Mouse (Mus musculus) hindbrain, embryonic 14.5 days (tissue): ENCODE results near the gene Gsto2. TPM values are rescaled to one million over a fixed set of nuclear protein-coding genes. Genes with fewer than 3 reads are reported as not detected.
A peak's percentile ranks its signal among the peaks of the same experiment; 100 is the strongest.

Experiments
- ATAC-seq: fragments of 200-750 bp; cut with Nextera tagmentation; 2 replicates; pipeline ENCODE4 v1.8.0; 2017; ENCODE audit warnings: moderate number of reproducible peaks, mild to moderate bottlenecking, moderate TSS enrichment, moderate library complexity; ENCODE audit not compliant: low FRiP score
- DNase-seq: peaks from one replicate; pipeline ENCODE4 v3.0.0-alpha.2; 2015; ENCODE audit warnings: low spot score
- H3K27ac ChIP-seq: fragments of 300-500 bp; sonication (generic); 2 replicates; pipeline ENCODE4 v1.5.1; 2014; ENCODE audit warnings: mild to moderate bottlenecking, moderate library complexity
- H3K27me3 ChIP-seq: fragments of 300-500 bp; sonication (generic); 2 replicates; pipeline ENCODE4 v1.6.1; 2014; ENCODE audit warnings: mild to moderate bottlenecking, low read length, mixed read lengths; ENCODE audit not compliant: control insufficient read depth, insufficient read depth
- H3K36me3 ChIP-seq: fragments of 300-500 bp; sonication (generic); replicated peaks from 2 replicates; pipeline ENCODE4 v1.6.1; 2014; ENCODE audit not compliant: control insufficient read depth, insufficient read depth
- H3K4me1 ChIP-seq: fragments of 300-500 bp; sonication (generic); replicated peaks from 2 replicates; pipeline ENCODE4 v1.6.1; 2014; ENCODE audit warnings: antibody characterized with exemption, low read length, mixed read lengths; ENCODE audit not compliant: control insufficient read depth, insufficient read depth
- H3K4me2 ChIP-seq: fragments of 300-500 bp; sonication (generic); replicated peaks from 2 replicates; pipeline ENCODE4 v1.6.1; 2014; ENCODE audit warnings: mild to moderate bottlenecking, moderate library complexity
- H3K4me3 ChIP-seq: fragments of 300-500 bp; sonication (generic); replicated peaks from 2 replicates; pipeline ENCODE4 v1.5.1; 2014; ENCODE audit warnings: mild to moderate bottlenecking, low read length
- H3K9ac ChIP-seq: fragments of 300-500 bp; sonication (generic); 2 replicates; pipeline ENCODE4 v1.6.1; 2014
- H3K9me3 ChIP-seq: fragments of 300-500 bp; sonication (generic); 2 replicates; pipeline ENCODE4 v1.6.1; 2016; ENCODE audit warnings: low read length; ENCODE audit not compliant: control insufficient read depth
- WGBS: fragments of 180-500 bp; shearing (Covaris S2); extraction: QIAGEN DNeasy Blood & Tissue Kit; methylation state at CpG from one replicate; pipeline ENCODE4 v1.1.7; 2014; 5-methylcytosine and 5-hydroxymethylcytosine counted together
- polyA plus RNA-seq: library from polyadenylated mRNA; unstranded; fragments of >200 nt; fragmentation: Nextera tagmentation; extraction: Ambion mirVana; gene quantifications from 2 replicates; pipeline ENCODE4 v1.2.1, GENCODE M21; 2014

The Gsto2 gene
- polyA plus RNA-seq, 1 experiment from 2014 or later = 1.2 TPM

DNA sequence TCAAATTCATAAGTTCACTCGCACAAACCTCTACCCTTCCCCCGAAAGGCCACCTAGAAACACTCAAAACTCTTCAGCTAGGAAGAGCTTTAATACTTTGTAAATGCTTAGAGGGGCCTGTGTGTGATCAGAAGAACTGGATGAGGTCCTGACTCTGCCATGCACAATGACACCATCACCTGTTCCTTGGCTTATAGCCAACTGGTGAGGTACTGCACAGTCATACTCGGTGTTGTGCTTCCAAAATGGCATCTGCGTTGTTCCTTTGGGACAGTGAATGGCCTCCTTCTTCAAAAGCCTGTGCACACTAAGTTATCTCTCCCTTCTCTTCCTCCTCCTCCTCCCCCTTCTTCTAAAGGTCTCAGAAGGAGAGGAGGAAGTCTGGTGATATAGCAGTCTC is 45.4 kb downstream of the Gsto2 start:
- Histone ChIP-seq H3K36me3 (no peaks in the 10 kb centered on the region), H3K27me3 (no peaks in the 10 kb centered on the region), H3K4me3 (no peak overlapping the region), H3K4me1 (peaks cover 25% of the 10 kb centered on the region), H3K9me3 (no peaks in the 10 kb centered on the region), H3K27ac (peak overlapping the region; percentile 92; the same call in 1 of the 2 replicates), H3K4me2 (no peak overlapping the region), H3K9ac (no peak overlapping the region)
- DNase-seq (no peak), ATAC-seq (no peak)
- WGBS = 88% methylated on average over 4 of the region's 4 CpGs

DNA sequence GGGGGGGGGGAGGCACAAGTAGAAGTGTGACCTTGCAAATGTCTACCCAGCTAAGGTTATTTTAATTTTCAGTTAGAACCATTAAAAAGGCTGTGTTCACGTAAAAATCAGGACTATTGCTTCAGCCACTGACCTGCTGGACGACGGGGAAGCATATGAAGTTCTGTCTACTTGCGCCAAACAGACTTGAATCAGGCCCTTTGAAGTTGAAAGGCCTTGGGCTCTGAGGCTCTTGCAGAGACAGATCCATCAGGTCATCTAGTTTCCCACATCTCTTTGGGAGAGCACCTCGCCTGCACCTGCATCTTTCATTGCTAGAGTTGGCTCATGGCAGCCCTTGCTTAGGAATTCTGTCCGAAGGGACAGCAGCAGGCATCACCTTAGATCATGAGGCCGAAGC is 48.0 kb downstream of the Gsto2 start:
- Histone ChIP-seq H3K4me1 (peaks cover 44% of the 10 kb centered on the region), H3K4me2 (no peak overlapping the region), H3K9me3 (no peaks in the 10 kb centered on the region), H3K27ac (no peak overlapping the region), H3K36me3 (no peaks in the 10 kb centered on the region), H3K27me3 (no peaks in the 10 kb centered on the region), H3K4me3 (no peak overlapping the region), H3K9ac (no peak overlapping the region)
- DNase-seq (no peak), ATAC-seq (no peak)
- 92% methylated on average over 7 of the region's 7 CpGs for WGBS

DNA sequence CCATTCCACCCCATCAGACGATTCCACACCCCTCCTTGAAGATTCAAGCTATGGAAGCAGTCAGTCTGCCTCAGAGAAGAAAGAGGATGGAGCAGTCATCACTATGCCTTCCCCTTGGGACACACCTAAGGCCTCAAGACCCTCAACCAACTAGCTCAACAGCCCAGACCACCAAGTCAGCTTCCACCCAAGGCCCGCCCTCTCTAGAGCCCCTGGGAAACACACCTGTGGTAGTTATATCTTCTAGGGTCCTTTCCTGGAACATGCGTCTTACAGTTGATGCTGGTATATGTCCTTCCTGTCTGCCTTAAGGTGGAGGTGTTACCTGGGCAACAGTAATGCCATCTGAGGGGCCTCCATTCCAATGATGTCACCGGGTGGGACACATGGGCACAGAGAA is 48.9 kb downstream of the Gsto2 start:
- 94% methylated on average over 4 of the region's 4 CpGs for WGBS
- H3K9ac ChIP-seq = no peak overlapping the region
- H3K27me3 ChIP-seq = no peaks in the 10 kb centered on the region
- H3K4me2 ChIP-seq = no peak overlapping the region
- DNase-seq (no peak), ATAC-seq (no peak)
- no peak overlapping the region for H3K27ac ChIP-seq
- H3K4me3 ChIP-seq = no peak overlapping the region
- H3K36me3 ChIP-seq = no peaks in the 10 kb centered on the region
- H3K9me3 ChIP-seq = no peaks in the 10 kb centered on the region
- H3K4me1 ChIP-seq = peaks cover 37% of the 10 kb centered on the region

DNA sequence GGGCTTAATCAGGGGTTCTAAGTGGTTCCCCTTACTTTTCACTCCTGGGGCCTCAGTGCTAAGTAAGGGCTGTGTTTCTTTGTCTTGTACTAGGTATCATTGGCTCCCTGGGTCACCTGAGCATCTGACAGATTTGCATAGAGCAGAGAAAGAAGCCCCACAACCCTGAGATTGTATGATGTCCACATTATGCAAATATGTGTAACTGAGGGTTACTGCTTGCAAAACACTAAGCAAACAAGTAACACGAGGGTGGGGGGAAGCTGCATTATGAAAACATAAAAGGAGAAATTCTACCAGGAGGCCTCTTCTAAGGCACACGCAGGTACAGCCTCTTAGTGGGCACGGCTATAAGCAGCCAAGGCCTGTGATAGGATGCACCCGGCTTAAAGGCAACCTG is 49.9 kb downstream of the Gsto2 start:
- peaks cover 28% of the 10 kb centered on the region for H3K4me1 ChIP-seq
- no peak for DNase-seq
- ATAC-seq = no peak
- H3K27me3 ChIP-seq = no peaks in the 10 kb centered on the region
- no peak overlapping the region for H3K27ac ChIP-seq
- 86% methylated on average over 4 of the region's 4 CpGs for WGBS
- no peaks in the 10 kb centered on the region for H3K9me3 ChIP-seq
- no peaks in the 10 kb centered on the region for H3K36me3 ChIP-seq
- no peak overlapping the region for H3K4me2 ChIP-seq
- no peak overlapping the region for H3K4me3 ChIP-seq
- H3K9ac ChIP-seq = no peak overlapping the region

DNA sequence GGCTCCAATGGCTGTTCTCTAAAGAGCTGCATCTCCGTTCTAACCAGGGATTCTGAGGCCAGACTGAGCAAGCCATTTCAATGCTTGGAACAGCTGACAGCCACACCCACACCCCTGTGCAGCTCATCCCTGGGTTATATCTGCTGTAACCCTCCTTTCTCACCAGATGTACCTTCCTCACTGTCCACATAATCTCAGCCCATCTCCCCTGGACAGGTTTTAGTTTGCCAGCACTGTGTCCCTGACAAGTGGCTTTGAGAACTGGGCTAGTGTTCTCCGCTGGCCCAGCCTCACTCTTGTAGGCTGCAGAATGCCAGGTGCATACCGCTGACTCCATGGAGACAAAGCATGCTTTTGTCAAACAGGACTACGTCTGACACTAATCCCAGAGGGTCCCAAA is 52.1 kb downstream of the Gsto2 start:
- H3K9me3 ChIP-seq = no peaks in the 10 kb centered on the region
- WGBS = 13% methylated on average over 4 of the region's 4 CpGs
- H3K27me3 ChIP-seq = no peaks in the 10 kb centered on the region
- H3K4me3 ChIP-seq = 0 out of 2 replicates have a peak overlapping the region, but pooled peaks have one; percentile 66
- ATAC-seq = no peak
- DNase-seq = no peak
- peaks cover 21% of the 10 kb centered on the region; the same call in 1 of the 2 replicates for H3K4me1 ChIP-seq
- no peak overlapping the region for H3K27ac ChIP-seq
- 0 out of 2 replicates have a peak overlapping the region, but pooled peaks have one; percentile 20 for H3K9ac ChIP-seq
- no peaks in the 10 kb centered on the region for H3K36me3 ChIP-seq
- peak overlapping the region; percentile 85 for H3K4me2 ChIP-seq

GRCm38 (mm10) chr19:47918016-47918415 is 52.7 kb downstream of the Gsto2 start:
- DNase-seq = no peak
- H3K27ac ChIP-seq = no peak overlapping the region
- H3K9me3 ChIP-seq = no peaks in the 10 kb centered on the region
- WGBS = 16% methylated on average over 9 of the region's 9 CpGs
- H3K9ac ChIP-seq = peak overlapping the region; percentile 76
- H3K36me3 ChIP-seq = no peaks in the 10 kb centered on the region
- peaks cover 21% of the 10 kb centered on the region; the same call in 1 of the 2 replicates for H3K4me1 ChIP-seq
- peak overlapping the region; percentile 85 for H3K4me2 ChIP-seq
- H3K4me3 ChIP-seq = peak overlapping the region; percentile 66
- H3K27me3 ChIP-seq = no peaks in the 10 kb centered on the region
- no peak for ATAC-seq

DNA sequence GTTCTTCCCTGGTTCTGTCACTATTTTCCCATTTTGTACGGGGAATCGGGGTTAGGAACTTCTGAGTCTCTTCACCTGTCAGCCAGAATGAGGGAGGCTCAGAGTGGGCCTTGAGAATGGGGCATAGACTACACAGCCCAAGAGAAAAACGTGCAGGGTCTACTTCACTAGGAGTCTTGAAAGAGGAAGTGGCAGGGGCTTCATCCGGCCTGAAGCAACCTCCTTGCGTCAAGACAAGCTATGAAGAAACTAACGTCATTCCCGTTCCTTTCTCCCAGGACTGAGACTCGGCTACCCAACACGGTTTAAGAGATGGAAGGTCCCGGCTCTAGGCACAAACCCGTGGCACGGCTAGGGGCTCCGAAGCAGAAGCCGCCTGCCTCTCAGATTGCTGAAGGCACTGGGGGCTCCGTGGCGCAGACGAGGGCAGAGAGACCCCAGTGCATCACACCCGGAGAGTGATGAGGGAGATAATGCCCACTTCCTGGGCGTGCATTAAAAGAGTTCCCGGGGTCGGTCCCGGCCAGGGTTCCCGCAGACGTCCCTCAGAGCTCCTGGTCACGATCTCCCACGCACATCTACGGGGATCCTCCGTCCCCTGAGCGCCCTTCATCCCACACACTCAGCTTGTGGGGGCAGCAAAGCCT is 53.2 kb downstream of the Gsto2 start:
- Histone ChIP-seq H3K9me3 (no peaks in the 10 kb centered on the region), H3K27me3 (no peaks in the 10 kb centered on the region), H3K4me2 (peak overlapping the region; percentile 85), H3K9ac (peak overlapping the region; percentile 76), H3K36me3 (no peaks in the 10 kb centered on the region), H3K27ac (peak overlapping the region; percentile 81), H3K4me3 (peak overlapping the region; percentile 66), H3K4me1 (peaks cover 21% of the 10 kb centered on the region; the same call in 1 of the 2 replicates)
- WGBS = under 1% methylated on average over 29 of the region's 29 CpGs
- DNase-seq (no peak), ATAC-seq (peak; percentile 36; the same call in 1 of the 2 replicates)

DNA sequence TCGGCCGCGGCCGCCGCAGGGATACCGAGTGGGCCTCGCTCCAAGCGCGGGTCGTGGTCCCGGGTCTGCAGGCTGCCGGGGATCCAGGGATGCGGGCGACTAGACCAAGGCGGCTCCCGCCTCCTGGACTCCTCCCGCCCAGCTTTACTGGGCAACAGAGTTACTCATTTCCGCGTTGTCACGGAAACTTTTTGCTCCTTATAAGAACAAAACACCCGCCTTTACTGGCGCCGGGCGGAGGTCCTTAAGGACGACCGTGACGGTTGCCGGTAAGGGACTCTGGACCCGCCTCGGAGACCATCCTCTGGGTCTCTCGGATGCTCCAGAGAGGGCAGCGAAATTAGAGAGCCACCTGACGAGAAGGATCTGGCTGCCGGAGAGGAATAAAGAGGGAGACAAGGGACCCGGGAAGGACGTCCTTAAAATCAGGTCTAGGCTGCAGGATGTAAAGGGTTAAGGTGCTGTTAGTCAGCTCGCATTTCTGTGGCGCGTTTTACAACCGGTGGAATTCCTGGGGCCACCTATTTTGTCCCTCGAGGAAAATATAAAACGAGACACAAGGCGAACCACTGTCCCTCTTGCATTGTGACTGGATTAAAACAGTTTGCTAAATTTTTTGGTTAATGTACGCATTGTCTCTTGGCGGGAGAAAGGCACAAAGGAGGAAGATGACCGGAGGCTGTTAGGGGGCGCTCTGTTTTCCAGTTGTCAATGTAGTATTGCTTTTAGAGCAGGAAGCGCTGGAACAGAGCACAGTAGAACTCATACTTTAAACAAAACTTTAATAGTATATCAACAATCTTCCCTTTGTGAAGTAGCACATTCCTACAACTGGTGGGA is 54.0 kb downstream of the Gsto2 start, which contains the start of the genes Cfap43 and Itprip:
Gene Cfap43 (minus strand): TSS at position 162 of the 840 bp plus-strand sequence.
Gene Itprip (minus strand): TSS at position 174 of the 840 bp plus-strand sequence.
- peak within 1 kb of the TSS; percentile 81 for H3K27ac ChIP-seq
- H3K9ac ChIP-seq = peak within 1 kb of the TSS; percentile 76
- peak within 1 kb of the TSS; percentile 66 for H3K4me3 ChIP-seq
- H3K4me1 ChIP-seq = peaks cover 21% of the 10 kb centered on the region; the same call in 1 of the 2 replicates
- no peaks in the 10 kb centered on the region for H3K36me3 ChIP-seq
- DNase-seq = peak; percentile 79
- H3K9me3 ChIP-seq = no peaks in the 10 kb centered on the region
- ATAC-seq = peak; percentile 61
- peak within 1 kb of the TSS; percentile 85 for H3K4me2 ChIP-seq
- WGBS = under 1% methylated on average over 48 of the region's 48 CpGs
- no peaks in the 10 kb centered on the region for H3K27me3 ChIP-seq

DNA sequence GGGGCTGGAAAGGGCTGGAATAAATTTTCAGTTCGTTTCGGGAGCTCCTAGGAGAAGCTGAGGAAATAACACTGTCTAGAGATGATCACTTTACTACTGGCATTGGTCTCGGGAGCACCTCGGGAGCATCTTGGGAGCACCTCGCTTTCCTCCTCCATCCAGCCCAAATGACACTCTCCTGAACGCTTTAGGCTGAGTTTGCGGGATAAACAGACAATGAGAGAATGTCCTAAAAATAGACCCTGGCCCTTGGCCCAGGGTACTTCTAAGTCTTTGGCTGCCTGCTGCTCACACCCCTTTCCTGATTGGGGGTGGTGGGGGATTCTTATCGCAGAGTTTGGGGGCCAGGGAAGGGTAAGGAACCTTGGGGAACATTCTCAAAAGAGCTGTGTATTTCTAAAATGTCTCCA is 54.6 kb downstream of the Gsto2 start:
- WGBS = 7% methylated on average over 8 of the region's 8 CpGs
- Histone ChIP-seq H3K4me3 (peak overlapping the region; percentile 66), H3K9ac (peak overlapping the region; percentile 76), H3K36me3 (no peaks in the 10 kb centered on the region), H3K27me3 (no peaks in the 10 kb centered on the region), H3K4me1 (peaks cover 21% of the 10 kb centered on the region; the same call in 1 of the 2 replicates), H3K27ac (peak overlapping the region; percentile 81; the same call in 1 of the 2 replicates), H3K4me2 (peak overlapping the region; percentile 85), H3K9me3 (no peaks in the 10 kb centered on the region)
- DNase-seq = no peak
- ATAC-seq = peak; percentile 44; the same call in 1 of the 2 replicates
